Comparison of ENCODE assay signal across 9 mouse cellular contexts in the genomic region with DNA sequence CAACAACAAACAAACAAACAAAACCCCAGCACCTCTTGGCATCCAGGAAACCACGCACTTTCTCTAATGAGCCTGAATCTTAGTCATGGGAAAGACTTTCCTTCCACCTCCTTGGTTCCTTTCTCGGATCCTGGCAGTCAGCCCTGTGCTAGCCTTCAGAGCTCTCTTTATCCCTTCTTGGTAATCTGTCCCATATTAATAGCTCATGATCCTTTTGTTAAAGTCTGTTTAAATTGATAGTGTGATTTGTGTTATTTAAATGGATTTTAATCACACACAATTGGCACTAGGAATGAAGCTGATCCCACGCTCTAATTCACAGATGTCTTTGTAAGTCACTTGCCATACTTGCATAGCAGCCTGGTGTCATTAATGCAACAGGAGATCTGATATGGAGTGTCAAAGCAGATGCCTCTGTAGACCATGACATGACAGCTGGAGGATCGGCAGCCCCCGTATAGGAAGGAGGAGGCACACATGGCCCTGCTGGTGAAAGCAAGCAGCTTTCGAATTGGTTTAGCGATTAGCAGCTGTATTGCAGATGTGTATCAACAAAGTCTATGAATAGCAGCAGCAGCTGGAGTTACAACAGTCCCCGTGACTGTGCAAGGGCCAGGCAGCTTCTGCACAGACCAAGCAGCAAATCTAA. TPM values are rescaled to one million over a fixed set of nuclear protein-coding genes. Genes with fewer than 3 reads are reported as not detected.
DNase-seq lines count a peak whose midpoint lies in the region; ATAC-seq and TF ChIP-seq lines count a peak whose summit lies in the region.
"Had no signal": no experiment of that assay in that cellular context is flagged by ENCODE, and none has a peak within 500 bp of the region (broad histone marks: within the 10 kb centered on the region; RNA-seq: fewer than 3 reads in every experiment).

No protein-coding gene starts in this region.

- DNase-seq in thymus, postnatal 4 days, result peak; percentile 45
- DNase-seq in thymus, postnatal 36 days, result no peak
- peak; percentile 34 to 40 for DNase-seq in layer of hippocampus, postnatal 36 days
- no peak for DNase-seq in urinary bladder, postnatal 4 days (ENCODE audit: low spot score in 2 of 2)
- no peak for DNase-seq in midbrain, embryonic 10.5 days (ENCODE audit: low spot score)

- no peaks in the 10 kb centered on the region for H3K9me3 ChIP-seq in intestine, embryonic 15.5 days
- no peaks in the 10 kb centered on the region for H3K9me3 ChIP-seq in intestine, postnatal 0 days (ENCODE audit: control insufficient read depth)
- H3K9me3 ChIP-seq in midbrain, embryonic 10.5 days (replicated peaks), result no peaks in the 10 kb centered on the region
- H3K9me3 ChIP-seq: midbrain, embryonic 12.5 days had no signal

- H3K4me2 ChIP-seq in intestine, embryonic 15.5 days (replicated peaks), result no peak overlapping the region
- no peak overlapping the region for H3K4me2 ChIP-seq in intestine, postnatal 0 days (replicated peaks; ENCODE audit: low read depth)
- H3K4me2 ChIP-seq: midbrain, embryonic 12.5 days had no signal

- no peak overlapping the region for H3K9ac ChIP-seq in intestine, embryonic 15.5 days
- H3K9ac ChIP-seq in intestine, postnatal 0 days (ENCODE audit: low read depth, low read length), result no peak overlapping the region
- H3K9ac ChIP-seq: liver, postnatal 0 days; midbrain, embryonic 12.5 days had no signal

- TF ChIP-seq CTCF in intestine, postnatal 0 days (IDR thresholded peaks at IDR 0.05; ENCODE audit: low read depth), result no peak

- no peaks in the 10 kb centered on the region for H3K27me3 ChIP-seq in intestine, embryonic 15.5 days (replicated peaks)
- H3K27me3 ChIP-seq in intestine, postnatal 0 days (replicated peaks; ENCODE audit: control insufficient read depth, insufficient read depth, low read length), result no peaks in the 10 kb centered on the region
- no peaks in the 10 kb centered on the region for H3K27me3 ChIP-seq in midbrain, embryonic 10.5 days (ENCODE audit: low read depth, poor library complexity, severe bottlenecking)
- H3K27me3 ChIP-seq: midbrain, embryonic 12.5 days had no signal

- no peaks in the 10 kb centered on the region for H3K36me3 ChIP-seq in intestine, embryonic 15.5 days
- no peaks in the 10 kb centered on the region for H3K36me3 ChIP-seq in intestine, postnatal 0 days (ENCODE audit: control insufficient read depth, insufficient read depth)
- no peaks in the 10 kb centered on the region; the same call in 1 of the 2 replicates for H3K36me3 ChIP-seq in midbrain, embryonic 10.5 days
- H3K36me3 ChIP-seq: midbrain, embryonic 12.5 days had no signal

- WGBS in intestine, embryonic 15.5 days, result 60% methylated on average over 8 of the region's 8 CpGs
- 67% methylated on average over 8 of the region's 8 CpGs for WGBS in intestine, postnatal 0 days
- WGBS in midbrain, embryonic 10.5 days, result 86% methylated on average over 8 of the region's 8 CpGs

- ATAC-seq in intestine, embryonic 15.5 days, result peak; percentile 34; the same call in 1 of the 2 replicates
- ATAC-seq in intestine, postnatal 0 days, result no peak

- 0 out of 2 replicates have a peak, but pooled peaks cover 4% of the 10 kb centered on the region for H3K4me1 ChIP-seq in intestine, embryonic 15.5 days (replicated peaks)
- H3K4me1 ChIP-seq in intestine, postnatal 0 days (replicated peaks; ENCODE audit: control insufficient read depth, insufficient read depth, low read length), result no peaks in the 10 kb centered on the region
- no peaks in the 10 kb centered on the region for H3K4me1 ChIP-seq in midbrain, embryonic 10.5 days
- H3K4me1 ChIP-seq: midbrain, embryonic 12.5 days had no signal

- H3K4me3 ChIP-seq in intestine, embryonic 15.5 days (replicated peaks), result no peak overlapping the region
- no peak overlapping the region for H3K4me3 ChIP-seq in intestine, postnatal 0 days (ENCODE audit: low read depth, low read length)
- no peak overlapping the region for H3K4me3 ChIP-seq in midbrain, embryonic 10.5 days
- H3K4me3 ChIP-seq: midbrain, embryonic 12.5 days had no signal

- no peak overlapping the region for H3K27ac ChIP-seq in intestine, embryonic 15.5 days
- H3K27ac ChIP-seq in intestine, postnatal 0 days (ENCODE audit: low read depth, low read length), result no peak overlapping the region
- no peak overlapping the region for H3K27ac ChIP-seq in midbrain, embryonic 10.5 days (replicated peaks)
- H3K27ac ChIP-seq: midbrain, embryonic 12.5 days had no signal

RNA-seq across cellular contexts. Expression of gene Iqcg, which starts 31.4 kb away (rescaled TPM):
- 1.7 and 1.9 TPM in 2 replicates for polyA plus RNA-seq in intestine, embryonic 15.5 days (2015; fragmentation: Nextera tagmentation; extraction: Ambion mirVana)
- polyA plus RNA-seq in intestine, postnatal 0 days (2015; fragmentation: Nextera tagmentation; extraction: Ambion mirVana), result 2.1 and 2.4 TPM in 2 replicates
- 1 to 10 TPM; 4.0 to 5.4 TPM for total RNA-seq in layer of hippocampus, postnatal 36 days (2021)
- polyA plus RNA-seq in midbrain, embryonic 10.5 days (2016; fragmentation: Nextera tagmentation; extraction: Ambion mirVana), result 3.9 and 4.5 TPM in 2 replicates

RNA-seq across cellular contexts. Expression of gene Rpl35a, which starts 31.7 kb away (rescaled TPM):
- polyA plus RNA-seq in intestine, embryonic 15.5 days (2015; fragmentation: Nextera tagmentation; extraction: Ambion mirVana), result 1,031 and 1,044 TPM in 2 replicates
- 613 and 645 TPM in 2 replicates for polyA plus RNA-seq in intestine, postnatal 0 days (2015; fragmentation: Nextera tagmentation; extraction: Ambion mirVana)
- total RNA-seq in layer of hippocampus, postnatal 36 days (2021), result 100 to 1,000 TPM; 296 to 306 TPM
- polyA plus RNA-seq in midbrain, embryonic 10.5 days (2016; fragmentation: Nextera tagmentation; extraction: Ambion mirVana), result 787 and 975 TPM in 2 replicates

RNA-seq across cellular contexts. Expression of gene Lmln, which starts 37.7 kb away (rescaled TPM):
- polyA plus RNA-seq in intestine, embryonic 15.5 days (2015; fragmentation: Nextera tagmentation; extraction: Ambion mirVana), result 2.0 and 3.4 TPM in 2 replicates
- polyA plus RNA-seq in intestine, postnatal 0 days (2015; fragmentation: Nextera tagmentation; extraction: Ambion mirVana), result 0.72 and 0.99 TPM in 2 replicates
- 10 to 100 TPM; 20.3 to 20.4 TPM for total RNA-seq in layer of hippocampus, postnatal 36 days (2021)
- 3.8 and 3.9 TPM in 2 replicates for polyA plus RNA-seq in midbrain, embryonic 10.5 days (2016; fragmentation: Nextera tagmentation; extraction: Ambion mirVana)

Comparison
In these comparisons a context has a peak if more than half of its experiments do, and no peak if none do; other contexts are left out.
1. DNase-seq: peak in thymus, postnatal 4 days (single experiment) and layer of hippocampus, postnatal 36 days (2 of 2); none in thymus, postnatal 36 days (0 of 2), urinary bladder, postnatal 4 days (0 of 2) and midbrain, embryonic 10.5 days (single experiment).